11 mouse cellular contexts compared by ENCODE assay signal in genomic region chr1:137905566-137905965, GRCm38 (mm10).
DNase-seq lines count a peak whose midpoint lies in the region; ATAC-seq and TF ChIP-seq lines count a peak whose summit lies in the region.
"Had no signal": no experiment of that assay in that cellular context is flagged by ENCODE, and none has a peak within 500 bp of the region (broad histone marks: within the 10 kb centered on the region; RNA-seq: fewer than 3 reads in every experiment).

No protein-coding gene starts in this region.

- H3K4me2 ChIP-seq in forebrain, embryonic 12.5 days = peak overlapping the region; percentile 22
- 0 out of 2 replicates have a peak overlapping the region, but pooled peaks have one; percentile 19 for H3K4me2 ChIP-seq in lung, embryonic 14.5 days
- no peak overlapping the region for H3K4me2 ChIP-seq in hindbrain, embryonic 12.5 days (replicated peaks)
- H3K4me2 ChIP-seq in midbrain, embryonic 15.5 days = peak overlapping the region; percentile 25

- no peaks in the 10 kb centered on the region for H3K27me3 ChIP-seq in forebrain, embryonic 12.5 days
- H3K27me3 ChIP-seq in forebrain, embryonic 10.5 days (ENCODE audit: poor library complexity, severe bottlenecking) = no peaks in the 10 kb centered on the region
- H3K27me3 ChIP-seq in lung, embryonic 14.5 days (ENCODE audit: insufficient read depth, low read length) = no peaks in the 10 kb centered on the region
- no peaks in the 10 kb centered on the region for H3K27me3 ChIP-seq in hindbrain, embryonic 12.5 days
- H3K27me3 ChIP-seq in midbrain, embryonic 15.5 days (replicated peaks) = no peaks in the 10 kb centered on the region

- DNase-seq in forebrain, embryonic 10.5 days (ENCODE audit: extremely low spot score, low spot score) = no peak
- DNase-seq in lung, embryonic 14.5 days = no peak
- DNase-seq in lung, postnatal 36 days = no peak
- no peak for DNase-seq in adrenal gland, postnatal 36 days
- no peak for DNase-seq in cerebellum, adult 9-11 months
- DNase-seq: heart, adult 11 months; kidney, postnatal 25 days; lung, postnatal 4 days had no signal

- 0 out of 2 replicates have a peak, but pooled peaks cover 4% of the 10 kb centered on the region for H3K36me3 ChIP-seq in forebrain, embryonic 12.5 days (replicated peaks)
- peaks cover 35% of the 10 kb centered on the region for H3K36me3 ChIP-seq in forebrain, embryonic 10.5 days (replicated peaks)
- 0 out of 2 replicates have a peak, but pooled peaks cover 5% of the 10 kb centered on the region for H3K36me3 ChIP-seq in lung, embryonic 14.5 days (ENCODE audit: insufficient read depth)
- H3K36me3 ChIP-seq in hindbrain, embryonic 12.5 days = no peaks in the 10 kb centered on the region
- H3K36me3 ChIP-seq in midbrain, embryonic 15.5 days (replicated peaks) = no peaks in the 10 kb centered on the region

- no peak for TF ChIP-seq CTCF in lung, embryonic 14.5 days (IDR thresholded peaks at IDR 0.05; ENCODE audit: low read depth)

- no peak overlapping the region for H3K9ac ChIP-seq in forebrain, embryonic 12.5 days
- no peak overlapping the region for H3K9ac ChIP-seq in lung, embryonic 14.5 days
- H3K9ac ChIP-seq in hindbrain, embryonic 12.5 days = no peak overlapping the region
- no peak overlapping the region for H3K9ac ChIP-seq in midbrain, embryonic 15.5 days

- peaks cover 34% of the 10 kb centered on the region for H3K4me1 ChIP-seq in forebrain, embryonic 12.5 days
- peaks cover 59% of the 10 kb centered on the region for H3K4me1 ChIP-seq in forebrain, embryonic 10.5 days
- peaks cover 2% of the 10 kb centered on the region; the same call in 1 of the 2 replicates for H3K4me1 ChIP-seq in lung, embryonic 14.5 days (ENCODE audit: insufficient read depth)
- peaks cover 27% of the 10 kb centered on the region for H3K4me1 ChIP-seq in hindbrain, embryonic 12.5 days
- H3K4me1 ChIP-seq in midbrain, embryonic 15.5 days = peaks cover 36% of the 10 kb centered on the region

- no peak for ATAC-seq in forebrain, embryonic 12.5 days (ENCODE audit: low FRiP score)
- ATAC-seq in lung, embryonic 14.5 days (ENCODE audit: insufficient read depth) = no peak
- no peak for ATAC-seq in hindbrain, embryonic 12.5 days (ENCODE audit: low FRiP score)
- no peak for ATAC-seq in midbrain, embryonic 15.5 days (replicated peaks)

- H3K27ac ChIP-seq in forebrain, embryonic 12.5 days = peak overlapping the region; percentile 60; the same call in 1 of the 2 replicates
- no peak overlapping the region for H3K27ac ChIP-seq in forebrain, embryonic 10.5 days
- no peak overlapping the region; the same call in 1 of the 2 replicates for H3K27ac ChIP-seq in lung, embryonic 14.5 days (ENCODE audit: low read depth)
- H3K27ac ChIP-seq in hindbrain, embryonic 12.5 days = 0 out of 2 replicates have a peak overlapping the region, but pooled peaks have one; percentile 7
- peak overlapping the region; percentile 11; the same call in 1 of the 2 replicates for H3K27ac ChIP-seq in midbrain, embryonic 15.5 days

- WGBS in forebrain, embryonic 12.5 days = 72% methylated on average over 5 of the region's 5 CpGs
- WGBS in forebrain, embryonic 10.5 days = 81% methylated on average over 5 of the region's 5 CpGs
- 41% methylated on average over 5 of the region's 5 CpGs for WGBS in lung, embryonic 14.5 days
- 79% methylated on average over 5 of the region's 5 CpGs for WGBS in hindbrain, embryonic 12.5 days
- 59% methylated on average over 5 of the region's 5 CpGs for WGBS in midbrain, embryonic 15.5 days

- H3K4me3 ChIP-seq in forebrain, embryonic 12.5 days (replicated peaks) = no peak overlapping the region
- H3K4me3 ChIP-seq in forebrain, embryonic 10.5 days = no peak overlapping the region
- H3K4me3 ChIP-seq in lung, embryonic 14.5 days (ENCODE audit: low read depth, low read length) = no peak overlapping the region
- no peak overlapping the region for H3K4me3 ChIP-seq in hindbrain, embryonic 12.5 days
- no peak overlapping the region for H3K4me3 ChIP-seq in midbrain, embryonic 15.5 days

- H3K9me3 ChIP-seq in forebrain, embryonic 12.5 days = no peaks in the 10 kb centered on the region
- H3K9me3 ChIP-seq in forebrain, embryonic 10.5 days = no peaks in the 10 kb centered on the region
- H3K9me3 ChIP-seq in lung, embryonic 14.5 days (ENCODE audit: low read depth, low read length) = no peaks in the 10 kb centered on the region
- no peaks in the 10 kb centered on the region for H3K9me3 ChIP-seq in hindbrain, embryonic 12.5 days (replicated peaks)
- H3K9me3 ChIP-seq in midbrain, embryonic 15.5 days = no peaks in the 10 kb centered on the region

Comparison
In these comparisons a context has a peak if more than half of its experiments do, and no peak if none do; other contexts are left out.
1. H3K27ac ChIP-seq: peak in forebrain, embryonic 12.5 days (single experiment), hindbrain, embryonic 12.5 days (single experiment) and midbrain, embryonic 15.5 days (single experiment); none in forebrain, embryonic 10.5 days (single experiment) and lung, embryonic 14.5 days (single experiment).